Mouse (Mus musculus) spleen, embryonic (tissue): Measurements from ENCODE around the gene Tpm1.

ENCODE experiments used
- CTCF ChIA-PET: fragments of 350-600 bp; sonication (Branson Sonifier 250); formaldehyde crosslinking; loops from one replicate; lab custom pipeline; 2022; lab: Charles Lee

The Tpm1 gene

GRCm38 (mm10) chr9:67049086-67049824, at the start of gene Tpm1:
Gene Tpm1, minus strand, starts transcription at chr9:67049406.
- CTCF ChIA-PET, result no interaction called here

- CTCF ChIA-PET, result no interaction called here
These were observed 45.2 kb upstream of the Tpm1 start for GRCm38 (mm10) chr9:67094371-67094770.

GRCm38 (mm10) chr9:67092210-67092609, 43.0 kb upstream of the Tpm1 start:
- CTCF ChIA-PET, result no interaction called here

GRCm38 (mm10) chr9:67091598-67091997, 42.4 kb upstream of the Tpm1 start:
- CTCF ChIA-PET, result no interaction called here

- CTCF ChIA-PET, result no interaction called here
These were observed 41.9 kb upstream of the Tpm1 start for GRCm38 (mm10) chr9:67091151-67091550.

- CTCF ChIA-PET, result no interaction called here
These were observed 41.4 kb upstream of the Tpm1 start for GRCm38 (mm10) chr9:67090633-67091045.

GRCm38 (mm10) chr9:67089167-67089566, 40.0 kb upstream of the Tpm1 start:
- CTCF ChIA-PET, result no interaction called here

GRCm38 (mm10) chr9:67083801-67084200, 34.6 kb upstream of the Tpm1 start:
- CTCF ChIA-PET, result no interaction called here

- CTCF ChIA-PET, result no interaction called here
These were observed 32.5 kb upstream of the Tpm1 start for GRCm38 (mm10) chr9:67081688-67082087.

GRCm38 (mm10) chr9:67077658-67078319, 28.6 kb upstream of the Tpm1 start:
- CTCF ChIA-PET, result no interaction called here

GRCm38 (mm10) chr9:67077266-67077657, 28.1 kb upstream of the Tpm1 start:
- CTCF ChIA-PET, result no interaction called here

- CTCF ChIA-PET, result no interaction called here
These were observed 23.0 kb upstream of the Tpm1 start for GRCm38 (mm10) chr9:67072182-67072581.

- CTCF ChIA-PET, result no interaction called here
These were observed 22.4 kb upstream of the Tpm1 start for GRCm38 (mm10) chr9:67071596-67071995.

- CTCF ChIA-PET, result no interaction called here
These were observed 21.9 kb upstream of the Tpm1 start for GRCm38 (mm10) chr9:67071103-67071502.

- CTCF ChIA-PET, result no interaction called here
These were observed 17.4 kb upstream of the Tpm1 start for GRCm38 (mm10) chr9:67066616-67067015.

GRCm38 (mm10) chr9:67059714-67060113, 10.5 kb upstream of the Tpm1 start:
- CTCF ChIA-PET, result no interaction called here

- CTCF ChIA-PET, result no interaction called here
These were observed 9.2 kb upstream of the Tpm1 start for GRCm38 (mm10) chr9:67058366-67058765.

GRCm38 (mm10) chr9:67050736-67051337, 1.6 kb upstream of the Tpm1 start:
- CTCF ChIA-PET, result no interaction called here

GRCm38 (mm10) chr9:67049836-67050235, 630 bp upstream of the Tpm1 start:
- CTCF ChIA-PET, result no interaction called here

GRCm38 (mm10) chr9:67048483-67049085, 622 bp downstream of the Tpm1 start:
- CTCF ChIA-PET, result no interaction called here

- CTCF ChIA-PET, result interaction anchor here (0.5 kb wide), 1 partner anchor 85 kb away, joined by 3 read pairs; no protein-coding TSS in a partner anchor
These were observed 1.4 kb downstream of the Tpm1 start for GRCm38 (mm10) chr9:67047606-67048482.
